Mouse (Mus musculus): ENCODE measurements at regions not wholly inside any gene's neighbourhood (a gene's known extent, or its start where the extent isn't known, plus 50 kb on each side); places are given as distances from the start of the nearest gene placed in this dataset.

GRCm38 (mm10) chr2:80205074-80205727, 75.9 kb upstream of the Pde1a start:
- TF ChIP-seq CHD2 (IDR thresholded peaks at IDR 0.05; ENCODE audit: low read depth, low read length) = no peak
- no peak for TF ChIP-seq ZNF384 (IDR thresholded peaks at IDR 0.05; ENCODE audit: low read depth, low read length)
- TF ChIP-seq MAFK (IDR thresholded peaks at IDR 0.05; ENCODE audit: insufficient read depth, low read depth, low read length) = no peak
